Mouse (Mus musculus) pancreas, adult 10 weeks (tissue): ENCODE data around the gene Zer1. TPM values are rescaled to one million over a fixed set of nuclear protein-coding genes. Genes with fewer than 3 reads are reported as not detected.

ENCODE experiments used
- polyA plus RNA-seq: library from polyadenylated mRNA; stranded (reverse); fragments of 350-450 nt; fragmentation: Illumina TruSeq; extraction: RNeasy Lipid Tissue Mini Kit (QIAGEN cat#74804); gene quantifications from one replicate; pipeline ENCODE4 v1.2.3, GENCODE M21; 2015; ENCODE audit warnings: low read depth, low replicate concordance; ENCODE audit not compliant: insufficient read depth

Zer1 gene
- polyA plus RNA-seq, result 8.3 TPM

GRCm38 (mm10) chr2:30124472-30125274 is at the start of gene Zer1:
Gene Zer1 (minus strand): TSS chr2:30124585.

GRCm38 (mm10) chr2:30171371-30171996 is 47.1 kb upstream of the Zer1 start, which contains the start of gene Endog:
Gene Endog (plus strand): TSS chr2:30171493.

GRCm38 (mm10) chr2:30133613-30134377 is 9.4 kb upstream of the Zer1 start, which contains the start of gene Tbc1d13:
Gene Tbc1d13 (plus strand): TSS chr2:30133746.

GRCm38 (mm10) chr2:30093471-30094207 is 30.7 kb downstream of the Zer1 start, which contains the start of gene Zdhhc12:
Gene Zdhhc12 (minus strand): TSS chr2:30093648.

GRCm38 (mm10) chr2:30077502-30078348 is 46.7 kb downstream of the Zer1 start, which contains the start of gene Pkn3:
Gene Pkn3 (plus strand): TSS chr2:30077684.

GRCm38 (mm10) chr2:30057223-30057904 is 67.0 kb downstream of the Zer1 start, which contains the start of gene Set:
Gene Set (plus strand): TSS chr2:30057378.

GRCm38 (mm10) chr2:30048699-30049388 is 75.5 kb downstream of the Zer1 start, which contains the start of gene Wdr34:
Gene Wdr34 (minus strand): TSS chr2:30048881.

Other genes with a start within 250 kb of the Zer1 start
- gene Odf2, start 235.4 kb downstream of the Zer1 start, polyA plus RNA-seq, result 15.8 TPM
- 8.2 TPM for gene Gle1, start 189.2 kb downstream of the Zer1 start, polyA plus RNA-seq
- 85.5 TPM for gene Sptan1, start 159.0 kb downstream of the Zer1 start, polyA plus RNA-seq
- 7.2 TPM for gene Wdr34, start 75.7 kb downstream of the Zer1 start, polyA plus RNA-seq
- 25.1 TPM for gene Set, start 67.2 kb downstream of the Zer1 start, polyA plus RNA-seq
- gene Pkn3, start 46.9 kb downstream of the Zer1 start, polyA plus RNA-seq, result 7.9 TPM
- gene Zdhhc12, start 30.9 kb downstream of the Zer1 start, polyA plus RNA-seq, result 7.0 TPM
- 8.6 TPM for gene Tbc1d13, start 9.2 kb upstream of the Zer1 start, polyA plus RNA-seq
- 8.6 TPM for gene Endog, start 46.9 kb upstream of the Zer1 start, polyA plus RNA-seq
- 6.3 TPM for gene Spout1, start 53.9 kb upstream of the Zer1 start, polyA plus RNA-seq
- 12.2 TPM for gene Kyat1, start 81.3 kb upstream of the Zer1 start, polyA plus RNA-seq
- gene Lrrc8a, start 113.1 kb upstream of the Zer1 start, polyA plus RNA-seq, result 7.2 TPM
- gene Gm28035, start 116.0 kb upstream of the Zer1 start, polyA plus RNA-seq, result 0.46 TPM
- gene Phyhd1, start 141.6 kb upstream of the Zer1 start, polyA plus RNA-seq, result 10.5 TPM
- not detected for gene Gm28038, start 156.5 kb upstream of the Zer1 start, polyA plus RNA-seq
- gene Dolk, start 161.7 kb upstream of the Zer1 start, polyA plus RNA-seq, result 2.7 TPM
- gene Nup188, start 161.8 kb upstream of the Zer1 start, polyA plus RNA-seq, result 4.0 TPM
- gene Sh3glb2, start 234.8 kb upstream of the Zer1 start, polyA plus RNA-seq, result 71.9 TPM
- 3.9 TPM for gene Miga2, start 239.6 kb upstream of the Zer1 start, polyA plus RNA-seq